Mouse (Mus musculus): ENCODE results near the gene Wipf1. TPM values are rescaled to one million over a fixed set of nuclear protein-coding genes. Genes with fewer than 3 reads are reported as not detected.

The Wipf1 gene
- total RNA-seq, 4 experiments from 2014 or later, result 8.4 to 18.7 (median 13.2) TPM

DNA sequence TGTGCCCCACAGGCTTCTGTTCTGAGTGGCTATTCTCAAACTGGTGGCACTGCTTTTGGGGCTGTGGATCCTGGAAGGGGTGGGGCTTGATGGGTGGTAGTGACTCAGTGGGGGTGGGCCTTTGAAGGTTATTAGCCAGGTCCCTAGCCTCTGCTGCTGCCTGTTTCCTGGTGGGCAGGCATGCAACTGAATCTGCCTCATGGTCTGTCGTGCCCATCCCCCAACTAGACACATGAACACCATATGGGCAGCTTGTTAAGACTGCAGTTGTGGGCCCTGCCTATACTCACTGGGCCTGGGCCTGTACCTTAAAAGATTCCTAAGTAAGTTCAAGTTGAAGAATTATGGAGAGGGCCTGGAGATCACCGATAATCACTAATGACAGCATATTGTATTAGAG lies 16.0 kb upstream of the Wipf1 start:
- no peak for DNase-seq (ENCODE audit: low spot score in 2 of 2)

GRCm38 (mm10) chr2:73540450-73541162 lies 11.1 kb upstream of the Wipf1 start:
- no peak for DNase-seq (ENCODE audit: low spot score in 2 of 2)

- DNase-seq (ENCODE audit: low spot score in 2 of 2), result no peak
Observed at GRCm38 (mm10) chr2:73539697-73540096, 10.2 kb upstream of the Wipf1 start.

GRCm38 (mm10) chr2:73539141-73539540 lies 9.6 kb upstream of the Wipf1 start:
- DNase-seq (ENCODE audit: low spot score in 2 of 2), result no peak

- no peak for DNase-seq (ENCODE audit: low spot score in 2 of 2)
Observed at GRCm38 (mm10) chr2:73538590-73538989, 9.1 kb upstream of the Wipf1 start.

GRCm38 (mm10) chr2:73536091-73536783 lies 6.7 kb upstream of the Wipf1 start:
- DNase-seq (ENCODE audit: low spot score in 2 of 2), result no peak

- no peak for DNase-seq (ENCODE audit: low spot score in 2 of 2)
Observed at GRCm38 (mm10) chr2:73534720-73535119, 5.2 kb upstream of the Wipf1 start.

DNA sequence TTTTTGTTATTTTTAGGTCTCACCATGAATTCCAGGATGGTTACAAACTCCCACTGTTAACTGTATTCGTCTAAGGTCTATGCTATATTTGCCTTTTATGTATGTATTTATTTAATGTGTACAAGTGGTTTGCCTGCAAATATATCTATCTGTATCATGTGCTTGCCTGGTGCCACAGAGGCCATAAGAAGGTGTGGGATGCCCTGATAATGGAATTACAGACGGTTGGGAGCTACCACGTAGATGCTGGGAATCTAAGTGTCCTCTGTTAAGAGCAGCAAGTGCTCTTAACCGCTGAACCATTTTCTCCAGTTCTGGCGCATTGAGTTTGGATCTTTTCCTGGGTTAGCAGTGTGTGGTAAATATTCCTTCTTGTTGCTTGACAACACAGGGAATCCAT lies 953 bp upstream of the Wipf1 start:
- no peak for DNase-seq (ENCODE audit: low spot score in 2 of 2)

- no peak for DNase-seq (ENCODE audit: low spot score in 2 of 2)
Observed at GRCm38 (mm10) chr2:73528516-73529355, 798 bp downstream of the Wipf1 start.

- DNase-seq (ENCODE audit: low spot score in 2 of 2), result no peak
Observed at GRCm38 (mm10) chr2:73527956-73528355, 1.6 kb downstream of the Wipf1 start.

GRCm38 (mm10) chr2:73526691-73527090 lies 2.8 kb downstream of the Wipf1 start:
- no peak for DNase-seq (ENCODE audit: low spot score in 2 of 2)

DNA sequence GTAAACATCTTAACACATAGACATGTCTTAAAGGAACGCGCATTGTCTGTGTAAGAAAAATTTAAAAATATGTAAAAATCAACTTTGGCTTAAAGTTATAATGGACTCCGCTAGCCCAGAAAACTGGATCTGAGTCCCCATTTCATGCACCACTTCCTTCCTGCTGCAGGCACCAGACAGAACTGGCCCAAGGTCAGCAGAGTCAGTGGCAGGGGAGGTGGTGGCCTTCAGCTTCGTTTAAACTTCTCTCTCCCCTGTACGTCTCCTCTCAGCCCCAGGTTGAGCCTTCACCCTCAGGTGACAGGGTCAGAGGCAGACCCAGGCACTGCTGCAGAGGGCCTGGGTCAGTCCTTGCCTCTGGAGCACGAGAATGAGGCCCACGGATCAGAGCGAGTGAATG lies 6.6 kb downstream of the Wipf1 start:
- DNase-seq (ENCODE audit: low spot score in 2 of 2), result no peak

GRCm38 (mm10) chr2:73522336-73522735 lies 7.2 kb downstream of the Wipf1 start:
- no peak for DNase-seq (ENCODE audit: low spot score in 2 of 2)

GRCm38 (mm10) chr2:73521737-73522136 lies 7.8 kb downstream of the Wipf1 start:
- no peak for DNase-seq (ENCODE audit: low spot score in 2 of 2)

- no peak for DNase-seq (ENCODE audit: low spot score in 2 of 2)
Observed at GRCm38 (mm10) chr2:73518966-73519365, 10.6 kb downstream of the Wipf1 start.

GRCm38 (mm10) chr2:73518311-73518710 lies 11.2 kb downstream of the Wipf1 start:
- DNase-seq (ENCODE audit: low spot score in 2 of 2), result no peak

GRCm38 (mm10) chr2:73514178-73514577 lies 15.4 kb downstream of the Wipf1 start:
- DNase-seq (ENCODE audit: low spot score in 2 of 2), result no peak

DNA sequence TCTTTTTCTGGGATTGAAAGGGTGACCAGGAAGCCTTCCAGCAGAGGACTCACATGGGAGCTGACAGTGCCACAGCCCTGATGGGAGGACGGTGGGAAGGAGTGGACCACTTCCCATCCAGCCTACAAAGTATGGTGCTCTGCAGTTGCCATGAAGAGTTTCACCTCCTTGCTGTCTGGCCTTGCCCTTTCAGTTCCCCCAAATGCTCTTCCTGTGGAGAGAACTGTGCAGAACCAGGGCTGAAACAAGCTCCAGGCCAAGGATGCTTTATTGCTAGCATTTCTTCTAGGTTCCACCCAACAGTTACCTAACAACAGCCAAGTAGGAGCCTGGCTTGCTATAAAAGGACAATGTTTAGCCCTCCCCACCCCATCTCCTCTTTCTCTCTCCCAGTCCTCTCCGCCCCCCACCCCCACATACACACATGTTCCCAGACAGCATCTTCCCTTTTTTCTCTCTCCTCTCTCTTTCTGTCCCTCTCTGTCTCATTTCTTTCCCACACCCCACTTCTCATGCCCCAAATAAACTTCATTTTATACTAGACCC lies 16.3 kb downstream of the Wipf1 start:
- no peak for DNase-seq (ENCODE audit: low spot score in 2 of 2)

GRCm38 (mm10) chr2:73512044-73512443 lies 17.5 kb downstream of the Wipf1 start:
- no peak for DNase-seq (ENCODE audit: low spot score in 2 of 2)

- no peak for DNase-seq (ENCODE audit: low spot score in 2 of 2)
Observed at GRCm38 (mm10) chr2:73510731-73511360, 18.7 kb downstream of the Wipf1 start.

GRCm38 (mm10) chr2:73510025-73510288 lies 19.6 kb downstream of the Wipf1 start:
- no peak for DNase-seq (ENCODE audit: low spot score in 2 of 2)
